Mouse (Mus musculus) ovary, postnatal 14 days (tissue): ENCODE results near the gene Zkscan6.

Experiments
- DNase-seq: peaks from one replicate; pipeline ENCODE4 v3.0.0; 2022; ENCODE audit warnings: low spot score

Zkscan6 gene

DNA sequence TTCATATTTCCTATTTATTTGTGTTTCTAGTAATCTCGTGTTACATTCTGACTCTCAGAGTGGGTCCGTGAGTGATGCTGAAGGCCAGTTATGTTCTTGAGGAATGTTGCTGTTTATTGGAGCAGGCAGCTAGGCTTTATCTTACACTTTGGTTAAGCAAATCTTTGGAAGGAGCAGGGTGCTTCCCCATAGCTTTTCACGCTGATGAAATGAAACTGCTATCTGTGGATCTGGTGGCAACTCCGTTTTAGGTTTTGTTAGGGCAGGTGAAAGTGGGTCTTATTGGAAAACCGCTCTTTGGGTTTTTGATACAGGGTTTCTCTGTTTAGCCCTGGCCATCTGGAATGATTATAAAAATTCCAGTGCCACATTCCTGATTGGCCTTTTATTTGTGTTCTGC, 5.1 kb downstream of the Zkscan6 start:
- DNase-seq: no peak

DNA sequence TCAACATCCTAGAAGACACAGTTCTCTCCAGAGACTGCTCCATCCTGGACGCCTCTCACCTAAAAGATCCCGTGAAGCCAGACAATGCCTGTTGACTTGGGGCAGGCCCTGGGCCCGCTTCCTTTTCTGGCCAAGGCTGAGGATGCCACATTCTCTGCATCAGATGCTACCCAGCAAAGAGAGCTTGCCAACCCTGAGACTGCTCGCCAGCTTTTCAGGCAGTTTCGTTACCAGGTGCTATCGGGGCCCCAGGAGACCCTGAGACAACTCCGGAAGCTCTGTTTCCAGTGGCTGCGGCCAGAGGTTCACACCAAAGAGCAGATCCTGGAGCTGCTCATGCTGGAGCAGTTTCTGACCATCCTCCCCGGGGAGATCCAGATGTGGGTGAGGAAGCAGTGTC, 7.4 kb downstream of the Zkscan6 start:
- no peak for DNase-seq

DNA sequence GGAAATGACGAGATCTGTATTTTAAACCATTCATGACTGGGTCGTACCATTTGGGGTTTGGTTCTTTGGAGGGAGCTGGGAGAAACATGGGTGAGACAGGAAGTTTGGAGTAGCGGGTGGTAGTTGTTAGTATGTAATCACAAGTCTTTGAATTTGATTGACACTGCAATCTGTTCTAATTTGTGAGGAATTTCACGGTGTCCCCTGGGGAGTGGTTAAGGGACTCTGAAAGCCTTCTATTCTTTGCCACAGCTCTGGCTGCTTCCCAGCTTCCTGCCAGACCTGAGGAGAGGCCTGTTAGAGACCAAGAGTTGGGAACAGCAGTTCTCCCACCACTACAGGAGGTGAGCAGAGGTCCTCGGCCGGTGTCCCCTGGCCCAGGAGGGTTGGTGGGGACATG, 9.3 kb downstream of the Zkscan6 start:
- DNase-seq: no peak

DNA sequence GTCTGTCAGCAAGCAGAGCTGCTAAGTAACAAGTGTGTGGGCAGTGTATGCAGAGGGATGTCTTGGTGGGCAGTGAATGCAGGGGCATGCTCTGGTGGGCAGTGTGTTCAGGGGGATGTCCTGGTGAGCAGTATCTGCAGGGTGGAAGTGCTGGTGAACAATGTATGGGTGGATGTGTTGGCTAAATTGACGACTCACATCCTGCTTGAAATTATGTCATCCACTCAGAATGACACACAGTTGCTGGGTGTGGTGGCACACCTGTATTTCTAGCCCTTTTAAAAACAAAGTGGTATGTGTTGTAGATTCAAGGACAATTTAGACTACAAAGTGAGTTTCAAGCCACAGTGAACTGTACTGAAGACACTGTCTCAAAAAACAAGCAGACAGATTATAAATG, 11.2 kb downstream of the Zkscan6 start:
- DNase-seq: no peak

DNA sequence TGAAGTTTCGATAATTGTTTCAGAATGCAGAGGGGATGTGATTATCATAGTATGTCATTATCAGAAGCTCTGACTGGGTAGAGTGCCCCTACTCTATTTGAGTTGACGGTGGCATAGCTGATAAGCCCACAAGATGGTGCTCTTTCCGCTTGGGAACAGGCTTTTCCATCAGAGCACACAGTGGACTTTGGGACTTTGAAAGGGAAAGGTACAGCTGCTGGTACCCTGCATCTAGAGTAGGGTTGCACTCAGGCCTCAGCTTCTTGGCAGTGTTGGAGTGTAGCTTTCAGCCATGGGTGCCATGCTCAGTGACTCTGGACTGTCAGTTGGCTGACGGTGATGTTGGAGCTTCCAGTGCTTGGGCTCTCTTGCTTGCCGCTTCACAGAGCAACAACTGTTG, 13.3 kb downstream of the Zkscan6 start:
- no peak for DNase-seq

DNA sequence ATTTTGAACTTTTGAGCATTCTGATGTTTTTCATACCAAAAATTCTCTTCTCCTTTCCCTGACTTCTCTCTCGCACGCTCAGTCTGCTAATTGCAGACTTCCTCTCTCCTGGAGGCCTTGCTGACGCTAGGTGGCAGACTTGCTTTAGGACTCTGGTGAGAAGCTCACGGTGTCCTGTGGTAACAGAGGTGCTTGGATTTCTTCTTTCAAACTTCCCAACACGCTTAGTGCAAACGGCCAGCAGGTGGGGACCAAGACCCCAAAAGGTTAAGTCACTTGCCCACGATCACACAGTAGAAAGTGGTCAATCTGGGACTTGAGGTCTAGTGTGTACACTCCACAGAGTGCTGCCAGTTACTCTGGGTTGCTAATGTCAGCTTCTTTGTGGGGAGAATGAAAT, 13.9 kb downstream of the Zkscan6 start:
- DNase-seq: peak; percentile 57

DNA sequence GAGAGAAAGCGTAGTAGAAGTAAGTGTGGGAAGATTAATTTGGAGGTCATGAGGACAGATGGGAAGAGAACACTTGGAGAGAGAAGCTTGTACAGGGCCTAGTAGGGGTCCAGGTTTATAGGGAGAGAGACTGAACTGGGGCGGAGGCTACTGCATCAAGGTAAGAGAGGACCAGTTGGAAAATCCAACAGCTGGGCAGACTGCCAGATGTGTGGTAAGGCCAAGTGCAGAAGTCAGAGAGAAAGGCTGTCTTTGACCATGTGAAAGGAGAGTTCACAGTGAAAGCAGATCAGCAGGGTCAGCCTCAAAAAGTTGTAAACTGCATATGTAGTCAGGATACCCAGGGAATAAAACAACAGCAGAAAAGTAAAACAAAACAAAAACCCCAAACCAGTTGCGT, 17.6 kb downstream of the Zkscan6 start:
- no peak for DNase-seq

DNA sequence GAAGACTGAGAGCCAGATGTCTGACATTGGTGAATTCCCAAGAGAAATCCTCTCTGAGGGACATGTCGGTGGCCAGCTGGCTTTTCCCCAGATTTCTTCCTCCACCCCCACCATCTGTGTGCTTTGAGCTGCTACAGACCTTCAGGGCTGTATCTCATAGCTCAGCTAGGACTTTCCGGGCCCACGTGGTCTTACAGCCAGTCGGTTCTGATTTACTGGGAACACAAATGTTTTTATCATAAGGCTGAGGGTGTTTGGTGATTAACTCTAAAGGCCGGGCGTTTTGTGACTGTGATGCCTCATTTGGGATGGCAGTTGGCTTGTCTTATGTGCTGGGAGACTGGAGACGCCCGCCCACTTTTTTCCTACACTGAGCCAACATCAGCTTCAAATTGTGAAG, 32.0 kb downstream of the Zkscan6 start:
- DNase-seq: peak; percentile 1

DNA sequence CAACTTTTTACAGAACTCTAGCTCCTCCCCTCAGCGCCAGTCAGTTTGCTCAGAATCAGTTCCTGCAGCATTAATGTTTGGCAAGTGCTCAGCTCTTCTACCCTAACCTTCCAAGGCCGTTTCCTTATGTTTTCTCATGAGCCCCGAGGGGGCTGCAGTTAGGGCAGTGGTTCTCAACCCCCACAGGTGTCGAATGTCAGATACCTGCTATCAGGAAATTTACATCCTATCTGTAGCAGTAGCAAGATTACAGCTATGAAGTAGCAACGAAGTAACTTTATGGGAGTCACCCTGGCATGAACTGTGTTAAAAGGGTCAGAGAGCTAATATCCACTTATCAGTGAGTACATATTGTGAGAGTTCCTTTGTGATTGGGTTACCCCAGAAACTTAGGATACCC, 39.5 kb downstream of the Zkscan6 start:
- no peak for DNase-seq

DNA sequence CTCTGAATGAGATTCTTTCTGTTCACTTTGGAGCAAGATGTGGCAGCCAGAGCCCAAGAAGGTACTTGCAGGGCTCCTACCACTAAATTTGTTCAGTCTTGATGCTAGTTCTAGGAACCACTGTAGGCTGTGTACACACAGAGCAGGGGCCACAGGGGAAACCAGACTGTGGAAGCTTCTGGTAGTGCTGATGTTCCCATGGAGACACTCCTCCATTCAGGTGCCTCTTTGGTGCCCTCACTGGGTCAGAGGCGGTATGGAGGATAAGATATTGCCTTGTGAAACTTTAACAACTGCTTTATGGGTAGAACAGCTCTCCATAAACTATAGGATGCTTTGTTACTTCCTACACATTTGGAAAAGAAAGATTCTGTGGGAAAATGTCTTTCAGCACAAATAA, 45.1 kb downstream of the Zkscan6 start:
- peak; percentile 1 for DNase-seq

DNA sequence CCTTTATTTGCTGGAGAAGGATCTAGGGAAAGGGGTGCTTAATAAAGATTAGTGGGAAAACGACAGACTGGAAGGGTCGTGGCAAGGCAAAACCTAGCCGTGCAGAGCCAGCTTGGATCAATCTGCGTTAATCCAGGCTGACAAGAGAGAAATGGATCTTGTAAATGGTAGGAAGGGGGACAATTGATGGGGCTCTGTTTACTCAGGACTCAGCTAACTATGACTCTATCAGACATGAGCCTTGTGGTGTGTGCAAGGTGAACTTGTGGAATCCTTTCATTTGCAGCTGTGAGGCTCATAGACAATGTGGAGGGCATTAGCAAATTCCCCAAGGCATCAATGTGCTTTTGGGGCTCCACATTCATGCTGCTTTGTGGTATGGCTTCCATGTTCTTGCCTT, 54.5 kb downstream of the Zkscan6 start:
- DNase-seq: no peak

DNA sequence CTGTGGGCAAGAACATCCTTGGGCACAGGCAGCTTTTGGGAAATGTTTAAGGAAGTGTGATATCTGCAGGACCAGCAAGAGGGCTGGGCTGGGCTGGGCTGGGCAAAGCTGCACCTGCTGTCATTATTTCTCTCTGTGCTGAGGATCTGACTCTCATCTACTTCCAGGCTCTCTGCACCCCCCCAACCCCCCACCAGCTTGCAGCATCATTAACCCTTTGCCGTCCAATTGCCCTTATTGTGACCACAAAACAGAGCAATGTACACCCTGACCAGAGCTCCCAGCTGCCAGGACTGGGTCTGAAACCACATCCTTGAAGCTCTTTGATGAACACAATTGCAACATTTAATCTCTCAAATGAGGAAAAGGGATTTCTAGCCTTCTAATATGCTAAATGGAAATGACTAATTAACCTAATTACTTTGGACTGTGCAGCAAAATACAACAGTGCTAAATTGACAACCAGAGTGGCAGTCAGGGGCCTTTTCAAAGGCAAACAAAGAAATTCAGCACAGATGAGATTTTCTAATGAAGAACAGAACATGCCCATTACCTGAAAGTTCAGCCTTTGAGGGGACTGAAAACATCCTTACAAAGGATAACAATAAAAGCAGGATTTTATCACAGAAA, 70.3 kb downstream of the Zkscan6 start:
- no peak for DNase-seq
